Mouse (Mus musculus): ENCODE results near the gene Arrdc2. TPM values are rescaled to one million over a fixed set of nuclear protein-coding genes. Genes with fewer than 3 reads are reported as not detected.
A peak's percentile ranks its signal among the peaks of the same experiment; 100 is the strongest.

Arrdc2 gene
- total and polyA plus RNA-seq, 2 experiments = 25.7 to 33.8 TPM

DNA sequence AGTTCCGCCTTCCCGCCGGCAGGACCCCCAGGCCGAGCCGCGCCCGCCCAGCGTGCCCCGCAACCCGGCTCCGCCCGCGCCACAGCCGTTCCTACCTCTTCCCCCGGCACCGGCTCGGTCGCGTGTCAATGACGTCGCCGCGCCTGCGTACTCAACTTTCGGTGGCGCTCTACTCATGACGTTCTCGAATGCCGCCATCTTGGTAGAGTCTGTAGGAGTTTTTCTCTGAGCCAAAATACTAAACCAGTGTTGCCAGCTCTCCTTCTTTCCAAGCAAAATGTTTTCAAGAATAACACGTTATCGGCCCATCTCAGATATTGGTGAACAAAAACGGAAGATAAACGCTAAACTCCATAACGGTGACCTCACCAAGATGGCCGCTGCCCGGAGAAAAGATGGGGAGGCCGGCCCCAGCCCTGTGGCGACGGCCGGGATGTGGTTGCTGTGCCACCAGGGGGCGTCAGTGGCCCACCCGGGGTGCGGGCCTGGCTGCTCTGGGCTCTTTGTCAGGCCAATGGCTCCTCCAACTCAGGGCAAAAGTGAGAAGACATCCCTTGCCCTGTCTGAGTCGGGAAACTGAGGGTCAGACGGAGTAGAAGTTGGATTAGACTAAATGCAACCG is 34.0 kb upstream of the Arrdc2 start, which contains the start of gene Ccdc124:
Gene Ccdc124, minus strand, starts transcription at position 572 of the 622 bp plus-strand sequence.
- Histone ChIP-seq H3K79me2 (ENCODE audit: control insufficient read depth, insufficient read depth, low read length) (no peaks in the 10 kb centered on the region), H3K36me3 (ENCODE audit: control insufficient read depth, insufficient read depth, low read length) (no peaks in the 10 kb centered on the region), H3K9ac (ENCODE audit: low read depth, low read length) (peak within 1 kb of the TSS; percentile 82), H3K4me3 (ENCODE audit: insufficient read depth, low read depth, low read length) (peak within 1 kb of the TSS; percentile 78), H3K27me3 (ENCODE audit: control insufficient read depth, insufficient read depth, low read length) (no peaks in the 10 kb centered on the region), H3K27ac (replicated peaks; ENCODE audit: insufficient read depth, low read depth, low read length) (peak within 1 kb of the TSS; percentile 43), H3K4me1 (ENCODE audit: control insufficient read depth, insufficient read depth, low read length) (0 out of 2 replicates have a peak, but pooled peaks cover 2% of the 10 kb centered on the region)
- peak; percentile 74 for DNase-seq (ENCODE audit: extremely low read depth, low read depth, low spot score)
- TF ChIP-seq POLR2A (IDR thresholded peaks at IDR 0.05; ENCODE audit: extremely low read depth, insufficient read depth, low read length) (0 out of 2 replicates have a peak, but pooled peaks have one; percentile 29), CTCF (IDR thresholded peaks at IDR 0.05; ENCODE audit: low read depth, low read length) (peak; percentile 90)
- WGBS = 1% methylated on average over 46 of the region's 46 CpGs

DNA sequence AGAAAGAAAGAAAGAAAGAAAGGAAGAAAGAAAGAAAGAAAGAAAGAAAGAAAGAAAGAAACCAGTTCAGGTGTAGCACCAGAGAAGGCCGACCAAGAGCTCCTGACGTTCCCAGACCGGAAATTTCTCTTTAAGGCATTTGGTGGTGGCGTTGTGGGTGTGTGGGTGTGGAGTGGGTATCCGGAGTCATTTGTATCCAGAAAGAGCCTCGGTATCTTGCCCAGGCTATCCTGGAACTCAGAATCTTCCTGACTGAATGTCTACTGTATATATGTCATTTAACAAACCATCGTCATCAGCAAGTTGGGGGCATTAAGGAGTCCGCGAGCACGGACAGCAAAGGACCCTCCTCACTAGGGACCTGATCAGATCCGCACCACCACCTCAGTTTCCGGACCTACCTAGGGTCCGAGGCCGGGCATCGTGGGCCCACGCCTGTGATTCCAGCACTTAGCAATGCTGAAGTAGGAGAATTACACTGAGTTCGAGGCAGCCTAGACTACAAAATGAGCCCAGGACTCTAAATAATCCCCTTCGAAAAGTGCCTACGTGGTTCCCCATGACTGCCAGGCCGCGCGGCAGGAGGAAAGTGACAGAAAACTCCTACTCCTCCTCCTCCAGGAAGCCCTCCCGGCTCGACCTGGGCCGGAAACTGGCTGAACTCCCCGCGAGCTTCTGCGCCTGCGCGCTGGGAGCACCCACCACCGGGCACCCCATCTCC is 33.3 kb upstream of the Arrdc2 start:
- Histone ChIP-seq H3K27ac (replicated peaks; ENCODE audit: insufficient read depth, low read depth, low read length) (no peak overlapping the region; the same call in 1 of the 2 replicates), H3K4me3 (ENCODE audit: insufficient read depth, low read depth, low read length) (peak overlapping the region; percentile 78), H3K36me3 (ENCODE audit: control insufficient read depth, insufficient read depth, low read length) (no peaks in the 10 kb centered on the region), H3K9ac (ENCODE audit: low read depth, low read length) (peak overlapping the region; percentile 82), H3K79me2 (ENCODE audit: control insufficient read depth, insufficient read depth, low read length) (no peaks in the 10 kb centered on the region), H3K27me3 (ENCODE audit: control insufficient read depth, insufficient read depth, low read length) (no peaks in the 10 kb centered on the region), H3K4me1 (ENCODE audit: control insufficient read depth, insufficient read depth, low read length) (0 out of 2 replicates have a peak, but pooled peaks cover 2% of the 10 kb centered on the region)
- peak; percentile 34 for DNase-seq (ENCODE audit: extremely low read depth, low read depth, low spot score)
- TF ChIP-seq CTCF (IDR thresholded peaks at IDR 0.05; ENCODE audit: low read depth, low read length) (no peak), POLR2A (IDR thresholded peaks at IDR 0.05; ENCODE audit: extremely low read depth, insufficient read depth, low read length) (no peak)
- WGBS = 4% methylated on average over 31 of the region's 31 CpGs

DNA sequence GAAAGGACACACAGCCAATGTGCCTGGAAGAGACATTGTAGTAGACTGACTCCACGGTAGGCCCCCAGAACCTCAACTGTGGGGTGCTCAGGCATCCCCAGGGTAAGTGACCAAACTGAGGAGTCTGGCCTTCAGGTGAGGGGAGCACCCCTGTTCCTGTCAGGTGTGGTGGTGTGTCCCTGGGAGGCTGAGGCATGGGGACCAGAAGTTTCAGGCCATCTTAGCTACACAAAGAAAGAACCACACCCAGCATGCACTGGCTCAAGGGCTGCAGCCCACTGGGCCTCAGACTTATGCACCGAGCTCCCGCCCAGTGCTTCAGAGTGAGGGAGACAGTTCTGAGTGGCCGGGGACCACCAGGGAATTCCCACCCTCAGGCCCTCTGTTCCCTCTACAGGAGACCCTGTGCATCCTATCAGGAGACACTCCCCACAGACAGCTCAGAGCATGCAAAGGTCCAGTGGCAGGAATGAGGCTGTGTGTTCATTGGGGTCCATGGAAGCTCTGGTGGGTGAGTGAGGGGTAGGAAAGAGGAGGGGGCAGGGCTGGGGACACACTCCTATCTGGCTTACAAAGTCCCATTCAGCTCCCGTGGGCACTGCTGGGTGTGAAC is 31.8 kb upstream of the Arrdc2 start:
- WGBS = 86% methylated on average over 5 of the region's 5 CpGs
- Histone ChIP-seq H3K4me1 (ENCODE audit: control insufficient read depth, insufficient read depth, low read length) (0 out of 2 replicates have a peak, but pooled peaks cover 2% of the 10 kb centered on the region), H3K4me3 (ENCODE audit: insufficient read depth, low read depth, low read length) (no peak overlapping the region), H3K27me3 (ENCODE audit: control insufficient read depth, insufficient read depth, low read length) (no peaks in the 10 kb centered on the region), H3K9ac (ENCODE audit: low read depth, low read length) (no peak overlapping the region), H3K36me3 (ENCODE audit: control insufficient read depth, insufficient read depth, low read length) (no peaks in the 10 kb centered on the region), H3K79me2 (ENCODE audit: control insufficient read depth, insufficient read depth, low read length) (no peaks in the 10 kb centered on the region), H3K27ac (replicated peaks; ENCODE audit: insufficient read depth, low read depth, low read length) (no peak overlapping the region)
- DNase-seq (ENCODE audit: extremely low read depth, low read depth, low spot score) = no peak
- TF ChIP-seq CTCF (IDR thresholded peaks at IDR 0.05; ENCODE audit: low read depth, low read length) (no peak), POLR2A (IDR thresholded peaks at IDR 0.05; ENCODE audit: extremely low read depth, insufficient read depth, low read length) (no peak)

DNA sequence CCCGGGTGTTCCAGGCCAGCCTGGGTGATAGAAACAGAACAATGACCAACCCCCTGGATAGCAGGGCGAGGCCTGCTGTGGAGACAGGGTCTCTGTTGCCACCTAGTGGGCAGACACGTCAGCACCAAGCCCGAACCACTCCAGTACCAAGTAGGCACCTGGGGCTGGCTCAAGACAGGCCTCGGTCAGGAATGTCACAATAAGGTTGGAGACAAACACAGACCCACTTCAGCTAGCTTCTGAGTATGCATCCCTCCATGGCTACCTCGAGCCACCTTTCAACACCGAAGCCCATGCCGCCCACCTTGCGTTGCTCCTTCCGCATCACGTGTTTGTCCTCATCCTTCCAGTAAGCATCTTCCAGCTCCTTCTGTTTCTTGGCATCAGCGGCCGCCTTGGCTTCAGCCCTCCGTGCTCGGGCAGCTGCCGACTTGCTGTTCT is 30.1 kb upstream of the Arrdc2 start:
- H3K9ac ChIP-seq (ENCODE audit: low read depth, low read length) = no peak overlapping the region
- H3K4me1 ChIP-seq (ENCODE audit: control insufficient read depth, insufficient read depth, low read length) = peaks cover 9% of the 10 kb centered on the region; the same call in 1 of the 2 replicates
- 51% methylated on average over 16 of the region's 16 CpGs for WGBS
- TF ChIP-seq POLR2A (IDR thresholded peaks at IDR 0.05; ENCODE audit: extremely low read depth, insufficient read depth, low read length) (no peak), CTCF (IDR thresholded peaks at IDR 0.05; ENCODE audit: low read depth, low read length) (peak; percentile 99)
- DNase-seq (ENCODE audit: extremely low read depth, low read depth, low spot score) = peak; percentile 40
- no peaks in the 10 kb centered on the region for H3K36me3 ChIP-seq (ENCODE audit: control insufficient read depth, insufficient read depth, low read length)
- H3K27ac ChIP-seq (replicated peaks; ENCODE audit: insufficient read depth, low read depth, low read length) = no peak overlapping the region
- no peaks in the 10 kb centered on the region for H3K79me2 ChIP-seq (ENCODE audit: control insufficient read depth, insufficient read depth, low read length)
- no peaks in the 10 kb centered on the region for H3K27me3 ChIP-seq (ENCODE audit: control insufficient read depth, insufficient read depth, low read length)
- no peak overlapping the region for H3K4me3 ChIP-seq (ENCODE audit: insufficient read depth, low read depth, low read length)

DNA sequence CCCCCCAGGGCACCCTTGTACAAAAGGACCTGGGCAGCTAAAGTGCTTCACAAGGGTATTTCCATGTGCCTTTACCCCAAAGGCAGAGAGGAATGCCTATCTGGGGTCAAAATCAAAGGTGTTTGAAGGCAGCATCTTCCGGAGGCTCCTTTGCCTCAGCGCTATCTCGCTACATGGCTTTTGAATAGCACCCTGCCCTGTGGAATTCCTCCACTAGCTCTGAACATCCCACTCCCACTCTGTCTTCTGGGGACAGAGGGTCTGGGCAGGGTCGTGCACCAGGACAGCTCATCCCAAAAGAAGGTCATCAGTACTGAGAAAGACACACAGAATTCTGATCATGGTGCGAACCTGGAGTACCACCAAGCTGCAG is 29.7 kb upstream of the Arrdc2 start:
- 63% methylated on average over 5 of the region's 5 CpGs for WGBS
- Histone ChIP-seq H3K9ac (ENCODE audit: low read depth, low read length) (no peak overlapping the region), H3K79me2 (ENCODE audit: control insufficient read depth, insufficient read depth, low read length) (no peaks in the 10 kb centered on the region), H3K4me1 (ENCODE audit: control insufficient read depth, insufficient read depth, low read length) (peaks cover 9% of the 10 kb centered on the region; the same call in 1 of the 2 replicates), H3K36me3 (ENCODE audit: control insufficient read depth, insufficient read depth, low read length) (no peaks in the 10 kb centered on the region), H3K27me3 (ENCODE audit: control insufficient read depth, insufficient read depth, low read length) (no peaks in the 10 kb centered on the region), H3K4me3 (ENCODE audit: insufficient read depth, low read depth, low read length) (no peak overlapping the region), H3K27ac (replicated peaks; ENCODE audit: insufficient read depth, low read depth, low read length) (no peak overlapping the region)
- DNase-seq (ENCODE audit: extremely low read depth, low read depth, low spot score) = no peak
- TF ChIP-seq POLR2A (IDR thresholded peaks at IDR 0.05; ENCODE audit: extremely low read depth, insufficient read depth, low read length) = no peak
- no peak for TF ChIP-seq CTCF (IDR thresholded peaks at IDR 0.05; ENCODE audit: low read depth, low read length)

Data from liver, adult 2 months (tissue).